Mouse (Mus musculus) B cell, adult 67 days (primary cell): ENCODE data around the gene Enam. TPM values are rescaled to one million over a fixed set of nuclear protein-coding genes. Genes with fewer than 3 reads are reported as not detected.

Experiments used
- total RNA-seq, 2 experiments: library from RNA; stranded (reverse); gene quantifications; 4 replicates each; pipeline ENCODE4 v1.2.4; 2023

The Enam gene
- total RNA-seq, result not detected

GRCm38 (mm10) chr5:88487675-88488074 is at the start of gene Enam:
TSS of gene Enam (plus strand) at chr5:88487975.

GRCm38 (mm10) chr5:88455691-88456090 is 32.1 kb upstream of the Enam start, which contains the start of gene Ambn:
TSS of gene Ambn (plus strand) at chr5:88455991.

GRCm38 (mm10) chr5:88527657-88528056 is 39.9 kb downstream of the Enam start, which contains the start of gene Jchain:
TSS of gene Jchain (minus strand) at chr5:88527891.

GRCm38 (mm10) chr5:88554086-88554886 is 66.5 kb downstream of the Enam start, which contains the start of gene Utp3:
TSS of gene Utp3 (plus strand) at chr5:88554462.

Other genes with a start within 250 kb of the Enam start
- gene Gm7714, start 219.1 kb upstream of the Enam start, total RNA-seq, result not detected
- not detected for gene Prol1, start 170.7 kb upstream of the Enam start, total RNA-seq
- gene Amtn, start 111.9 kb upstream of the Enam start, total RNA-seq, result not detected
- gene Ambn, start 32.0 kb upstream of the Enam start, total RNA-seq, result not detected
- 10 to 100 TPM; 50.1 to 63.4 TPM for gene Jchain, start 39.9 kb downstream of the Enam start, total RNA-seq
- 10 to 100 TPM; 33.7 to 39.3 TPM for gene Utp3, start 66.5 kb downstream of the Enam start, total RNA-seq
- gene Rufy3, start 77.1 kb downstream of the Enam start, total RNA-seq, result 10 to 100 TPM; 31.2 to 38.9 TPM
- 10 to 100 TPM; 54.7 to 56.4 TPM for gene Grsf1, start 188.2 kb downstream of the Enam start, total RNA-seq
- gene Mob1b, start 232.9 kb downstream of the Enam start, total RNA-seq, result 10 to 100 TPM; 19.7 to 23.5 TPM